Mouse (Mus musculus): Measurements from ENCODE around the gene Exd1. TPM values are rescaled to one million over a fixed set of nuclear protein-coding genes. Genes with fewer than 3 reads are reported as not detected.
A peak's percentile ranks its signal among the peaks of the same experiment; 100 is the strongest.

The Exd1 gene
- polyA plus RNA-seq, 1 experiment, result not detected

DNA sequence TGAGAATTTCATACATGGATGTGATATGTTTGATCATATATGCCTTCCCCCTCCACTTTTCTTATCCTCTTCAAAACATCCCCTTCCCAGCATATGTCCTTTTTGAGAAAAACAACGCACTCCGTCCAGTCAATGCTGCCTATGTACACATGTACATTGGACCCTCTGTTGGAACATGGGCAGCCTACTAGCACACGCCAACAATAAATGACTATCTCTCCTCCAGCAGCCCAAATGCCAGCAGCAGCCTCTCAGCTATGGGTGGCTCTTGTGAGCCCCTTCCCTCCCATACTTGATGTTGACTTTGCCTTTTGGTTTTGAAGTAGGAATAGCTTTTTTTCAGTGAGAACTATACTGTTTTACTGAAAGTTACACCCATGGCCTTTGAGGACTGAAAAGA lies 34.1 kb upstream of the Exd1 start:
- no peaks in the 10 kb centered on the region for H3K9me3 ChIP-seq (ENCODE audit: control insufficient read depth, low read length)
- H3K4me3 ChIP-seq (replicated peaks), result no peak overlapping the region
- H3K36me3 ChIP-seq (ENCODE audit: control insufficient read depth), result peaks cover 73% of the 10 kb centered on the region
- no peaks in the 10 kb centered on the region for H3K27me3 ChIP-seq (ENCODE audit: control insufficient read depth)
- TF ChIP-seq GATA1 (IDR thresholded peaks at IDR 0.05; ENCODE audit: low read length), result no peak
- no peak for TF ChIP-seq TAL1 (IDR thresholded peaks at IDR 0.05; ENCODE audit: low read length)
- H3K4me1 ChIP-seq (ENCODE audit: control insufficient read depth), result peaks cover 7% of the 10 kb centered on the region

- H3K27me3 ChIP-seq (ENCODE audit: control insufficient read depth), result no peaks in the 10 kb centered on the region
- no peaks in the 10 kb centered on the region for H3K4me1 ChIP-seq (ENCODE audit: control insufficient read depth)
- no peak for TF ChIP-seq TAL1 (IDR thresholded peaks at IDR 0.05; ENCODE audit: low read length)
- H3K4me3 ChIP-seq (replicated peaks), result no peak overlapping the region
- H3K36me3 ChIP-seq (ENCODE audit: control insufficient read depth), result peaks cover 66% of the 10 kb centered on the region
- no peaks in the 10 kb centered on the region for H3K9me3 ChIP-seq (ENCODE audit: control insufficient read depth, low read length)
These were observed 25.0 kb upstream of the Exd1 start for GRCm38 (mm10) chr2:119572471-119572870.

- Histone ChIP-seq H3K4me1 (ENCODE audit: control insufficient read depth) (no peaks in the 10 kb centered on the region), H3K36me3 (ENCODE audit: control insufficient read depth) (peaks cover 65% of the 10 kb centered on the region), H3K27me3 (ENCODE audit: control insufficient read depth) (no peaks in the 10 kb centered on the region), H3K4me3 (replicated peaks) (no peak overlapping the region), H3K9me3 (ENCODE audit: control insufficient read depth, low read length) (no peaks in the 10 kb centered on the region)
- no peak for TF ChIP-seq TAL1 (IDR thresholded peaks at IDR 0.05; ENCODE audit: low read length)
- no peak for TF ChIP-seq GATA1 (IDR thresholded peaks at IDR 0.05; ENCODE audit: low read length)
These were observed 18.9 kb upstream of the Exd1 start for GRCm38 (mm10) chr2:119566182-119566855.

GRCm38 (mm10) chr2:119565284-119565683 lies 17.9 kb upstream of the Exd1 start:
- H3K27me3 ChIP-seq (ENCODE audit: control insufficient read depth), result no peaks in the 10 kb centered on the region
- no peaks in the 10 kb centered on the region for H3K9me3 ChIP-seq (ENCODE audit: control insufficient read depth, low read length)
- no peak overlapping the region for H3K4me3 ChIP-seq (replicated peaks)
- H3K36me3 ChIP-seq (ENCODE audit: control insufficient read depth), result peaks cover 67% of the 10 kb centered on the region
- TF ChIP-seq TAL1 (IDR thresholded peaks at IDR 0.05; ENCODE audit: low read length), result no peak
- no peak for TF ChIP-seq GATA1 (IDR thresholded peaks at IDR 0.05; ENCODE audit: low read length)
- no peaks in the 10 kb centered on the region for H3K4me1 ChIP-seq (ENCODE audit: control insufficient read depth)

- no peak for TF ChIP-seq TAL1 (IDR thresholded peaks at IDR 0.05; ENCODE audit: low read length)
- peaks cover 58% of the 10 kb centered on the region for H3K36me3 ChIP-seq (ENCODE audit: control insufficient read depth)
- peaks cover 8% of the 10 kb centered on the region for H3K4me1 ChIP-seq (ENCODE audit: control insufficient read depth)
- no peaks in the 10 kb centered on the region for H3K27me3 ChIP-seq (ENCODE audit: control insufficient read depth)
- no peaks in the 10 kb centered on the region for H3K9me3 ChIP-seq (ENCODE audit: control insufficient read depth, low read length)
- no peak overlapping the region for H3K4me3 ChIP-seq (replicated peaks)
These were observed 14.4 kb upstream of the Exd1 start for GRCm38 (mm10) chr2:119561794-119562193.

DNA sequence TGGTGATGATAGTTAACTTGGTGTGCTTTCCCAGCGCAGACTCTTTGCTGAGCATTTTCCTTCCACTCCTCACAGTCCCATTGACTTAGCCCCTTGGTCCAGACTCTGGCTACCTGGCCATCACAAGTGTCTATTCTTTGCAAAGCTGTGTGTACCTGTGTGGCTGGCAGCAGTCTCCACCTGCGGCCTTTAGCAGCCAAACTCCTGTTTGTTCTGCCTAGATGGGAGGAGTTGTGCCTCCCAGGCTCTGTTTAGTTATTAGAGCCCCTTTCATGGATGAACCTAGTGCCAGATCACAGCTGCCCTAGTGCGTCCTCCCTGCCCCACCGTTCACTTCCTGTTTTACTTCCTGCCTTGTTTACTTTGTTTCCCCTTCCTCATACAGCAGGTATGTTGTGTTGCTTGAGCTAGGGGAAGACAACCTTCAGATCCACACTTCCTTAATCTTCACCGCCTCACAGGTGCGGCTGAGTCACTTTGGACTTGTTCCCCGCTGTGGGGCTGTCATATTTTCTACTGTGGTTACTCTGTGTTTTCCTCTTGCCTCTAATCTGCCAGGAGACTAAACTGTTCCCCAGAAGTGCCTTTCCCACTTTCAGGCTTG lies 11.4 kb upstream of the Exd1 start:
- peaks cover 13% of the 10 kb centered on the region for H3K4me1 ChIP-seq (ENCODE audit: control insufficient read depth)
- H3K9me3 ChIP-seq (ENCODE audit: control insufficient read depth, low read length), result no peaks in the 10 kb centered on the region
- peaks cover 47% of the 10 kb centered on the region for H3K36me3 ChIP-seq (ENCODE audit: control insufficient read depth)
- no peak overlapping the region for H3K4me3 ChIP-seq (replicated peaks)
- TF ChIP-seq TAL1 (IDR thresholded peaks at IDR 0.05; ENCODE audit: low read length) (no peak), GATA1 (IDR thresholded peaks at IDR 0.05; ENCODE audit: low read length) (no peak)
- no peaks in the 10 kb centered on the region for H3K27me3 ChIP-seq (ENCODE audit: control insufficient read depth)

- no peak overlapping the region for H3K4me3 ChIP-seq (replicated peaks)
- TF ChIP-seq GATA1 (IDR thresholded peaks at IDR 0.05; ENCODE audit: low read length) (no peak), TAL1 (IDR thresholded peaks at IDR 0.05; ENCODE audit: low read length) (no peak)
- H3K27me3 ChIP-seq (ENCODE audit: control insufficient read depth), result no peaks in the 10 kb centered on the region
- H3K9me3 ChIP-seq (ENCODE audit: control insufficient read depth, low read length), result no peaks in the 10 kb centered on the region
- peaks cover 43% of the 10 kb centered on the region for H3K36me3 ChIP-seq (ENCODE audit: control insufficient read depth)
- H3K4me1 ChIP-seq (ENCODE audit: control insufficient read depth), result peaks cover 13% of the 10 kb centered on the region
These were observed 10.6 kb upstream of the Exd1 start for GRCm38 (mm10) chr2:119558039-119558438.

GRCm38 (mm10) chr2:119549678-119550077 lies 2.3 kb upstream of the Exd1 start:
- peak; percentile 39; the same call in 1 of the 2 replicates for TF ChIP-seq GATA1 (IDR thresholded peaks at IDR 0.05; ENCODE audit: low read length)
- peak; percentile 36; the same call in 1 of the 3 replicates for TF ChIP-seq TAL1 (IDR thresholded peaks at IDR 0.05; ENCODE audit: low read length)
- Histone ChIP-seq H3K4me1 (ENCODE audit: control insufficient read depth) (peaks cover 50% of the 10 kb centered on the region), H3K9me3 (ENCODE audit: control insufficient read depth, low read length) (no peaks in the 10 kb centered on the region), H3K4me3 (replicated peaks) (peak overlapping the region; percentile 99), H3K36me3 (ENCODE audit: control insufficient read depth) (peaks cover 22% of the 10 kb centered on the region), H3K27me3 (ENCODE audit: control insufficient read depth) (no peaks in the 10 kb centered on the region)

GRCm38 (mm10) chr2:119548691-119549090 lies 1.3 kb upstream of the Exd1 start:
- H3K9me3 ChIP-seq (ENCODE audit: control insufficient read depth, low read length), result no peaks in the 10 kb centered on the region
- TF ChIP-seq TAL1 (IDR thresholded peaks at IDR 0.05; ENCODE audit: low read length) (no peak), GATA1 (IDR thresholded peaks at IDR 0.05; ENCODE audit: low read length) (no peak)
- H3K27me3 ChIP-seq (ENCODE audit: control insufficient read depth), result no peaks in the 10 kb centered on the region
- peak overlapping the region; percentile 99 for H3K4me3 ChIP-seq (replicated peaks)
- H3K36me3 ChIP-seq (ENCODE audit: control insufficient read depth), result peaks cover 20% of the 10 kb centered on the region
- H3K4me1 ChIP-seq (ENCODE audit: control insufficient read depth), result peaks cover 48% of the 10 kb centered on the region

DNA sequence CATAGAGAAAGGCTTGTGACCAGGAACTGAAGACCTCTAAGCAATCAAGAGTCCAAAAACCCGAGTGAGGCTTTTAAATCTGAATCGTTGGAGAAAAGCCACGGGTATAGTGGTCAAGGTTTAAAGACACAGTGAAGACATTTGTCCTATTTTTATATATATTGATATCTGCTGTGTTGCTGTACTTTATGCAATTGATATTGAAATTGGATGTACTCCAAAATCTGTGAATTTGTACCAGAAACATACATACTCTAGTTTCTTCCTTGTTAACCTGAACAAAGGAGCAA lies 889 bp upstream of the Exd1 start:
- TF ChIP-seq GATA1 (IDR thresholded peaks at IDR 0.05; ENCODE audit: low read length), result no peak
- no peak for TF ChIP-seq TAL1 (IDR thresholded peaks at IDR 0.05; ENCODE audit: low read length)
- Histone ChIP-seq H3K9me3 (ENCODE audit: control insufficient read depth, low read length) (no peaks in the 10 kb centered on the region), H3K27me3 (ENCODE audit: control insufficient read depth) (no peaks in the 10 kb centered on the region), H3K4me3 (replicated peaks) (peak overlapping the region; percentile 99), H3K4me1 (ENCODE audit: control insufficient read depth) (peaks cover 48% of the 10 kb centered on the region), H3K36me3 (ENCODE audit: control insufficient read depth) (peaks cover 19% of the 10 kb centered on the region)

All from erythroblast, embryonic 14.5 days (primary cell).